Mouse (Mus musculus) kidney, embryonic 15.5 days (tissue): ENCODE results near the gene Gm28845. TPM values are rescaled to one million over a fixed set of nuclear protein-coding genes. Genes with fewer than 3 reads are reported as not detected.
"Not testable (repeated sequence)": the region's sequence is repeated elsewhere in the genome, so short reads cannot be mapped to it uniquely, and the experiment has no call there.

ENCODE experiments used
- ATAC-seq: fragments of 200-750 bp; cut with Nextera tagmentation; replicated peaks from 2 replicates; pipeline ENCODE4 v1.8.0; 2017; ENCODE audit warnings: moderate TSS enrichment; ENCODE audit not compliant: low FRiP score
- H3K27ac ChIP-seq: fragments of 300-500 bp; sonication (generic); 2 replicates; pipeline ENCODE4 v1.5.1; 2015; ENCODE audit warnings: mild to moderate bottlenecking, inconsistent platforms
- H3K27me3 ChIP-seq: fragments of 300-500 bp; sonication (generic); 2 replicates; pipeline ENCODE4 v1.6.1; 2015; ENCODE audit warnings: inconsistent platforms
- H3K36me3 ChIP-seq: fragments of 300-500 bp; sonication (generic); 2 replicates; pipeline ENCODE4 v1.6.1; 2015; ENCODE audit warnings: inconsistent platforms
- H3K4me1 ChIP-seq: fragments of 300-500 bp; sonication (generic); 2 replicates; pipeline ENCODE4 v1.6.1; 2015; ENCODE audit warnings: inconsistent platforms
- H3K4me2 ChIP-seq: fragments of 300-500 bp; sonication (generic); 2 replicates; pipeline ENCODE4 v1.6.1; 2015; ENCODE audit warnings: moderate library complexity, mild to moderate bottlenecking, inconsistent platforms
- H3K4me3 ChIP-seq: fragments of 300-500 bp; sonication (generic); replicated peaks from 2 replicates; pipeline ENCODE4 v1.5.1; 2015; ENCODE audit warnings: mild to moderate bottlenecking, inconsistent platforms
- H3K9ac ChIP-seq: fragments of 300-500 bp; sonication (generic); 2 replicates; pipeline ENCODE4 v1.6.1; 2015; ENCODE audit warnings: mild to moderate bottlenecking, inconsistent platforms
- H3K9me3 ChIP-seq: fragments of 300-500 bp; sonication (generic); replicated peaks from 2 replicates; pipeline ENCODE4 v1.6.1; 2016; ENCODE audit warnings: inconsistent platforms
- WGBS: fragments of 180-500 bp; shearing (Covaris S2); methylation state at CpG from one replicate; pipeline ENCODE4 v1.1.7; 2015; ENCODE audit warnings: mixed read lengths; 5-methylcytosine and 5-hydroxymethylcytosine counted together
- polyA plus RNA-seq: library from polyadenylated mRNA; unstranded; fragments of >200 nt; fragmentation: Nextera tagmentation; extraction: Ambion mirVana; gene quantifications from 2 replicates; pipeline ENCODE4 v1.2.1, GENCODE M21; 2015

Gene Gm28845
- polyA plus RNA-seq, 1 experiment from 2014 or later = not detected

- Histone ChIP-seq H3K4me2 (no peak overlapping the region), H3K27me3 (no peaks in the 10 kb centered on the region), H3K9ac (no peak overlapping the region), H3K4me1 (no peaks in the 10 kb centered on the region), H3K9me3 (no peaks in the 10 kb centered on the region), H3K36me3 (no peaks in the 10 kb centered on the region), H3K27ac (no peak overlapping the region), H3K4me3 (no peak overlapping the region)
- 87% methylated on average over 3 of the region's 3 CpGs for WGBS
- no peak for ATAC-seq
Observed at GRCm38 (mm10) chr1:65096953-65097352, 22.4 kb downstream of the Gm28845 start.

- no peaks in the 10 kb centered on the region for H3K36me3 ChIP-seq
- no peak overlapping the region for H3K9ac ChIP-seq
- H3K9me3 ChIP-seq = no peaks in the 10 kb centered on the region
- H3K4me2 ChIP-seq = no peak overlapping the region
- no peak for ATAC-seq
- H3K4me3 ChIP-seq = no peak overlapping the region
- no peak overlapping the region for H3K27ac ChIP-seq
- WGBS = 93% methylated on average over 3 of the region's 3 CpGs
- no peaks in the 10 kb centered on the region for H3K4me1 ChIP-seq
- H3K27me3 ChIP-seq = no peaks in the 10 kb centered on the region
Observed at GRCm38 (mm10) chr1:65091566-65091965, 27.8 kb downstream of the Gm28845 start.

- Histone ChIP-seq H3K4me2 (no peak overlapping the region), H3K9ac (no peak overlapping the region), H3K4me3 (no peak overlapping the region), H3K9me3 (no peaks in the 10 kb centered on the region), H3K27me3 (no peaks in the 10 kb centered on the region), H3K4me1 (no peaks in the 10 kb centered on the region), H3K27ac (no peak overlapping the region), H3K36me3 (no peaks in the 10 kb centered on the region)
- 72% methylated on average over 2 of the region's 2 CpGs for WGBS
- no peak for ATAC-seq
Observed at GRCm38 (mm10) chr1:65090370-65090769, 29.0 kb downstream of the Gm28845 start.

- Histone ChIP-seq H3K4me2 (no peak overlapping the region), H3K36me3 (no peaks in the 10 kb centered on the region), H3K27ac (no peak overlapping the region), H3K27me3 (no peaks in the 10 kb centered on the region), H3K9ac (no peak overlapping the region), H3K9me3 (no peaks in the 10 kb centered on the region), H3K4me1 (no peaks in the 10 kb centered on the region), H3K4me3 (no peak overlapping the region)
- ATAC-seq = no peak
- WGBS = 72% methylated on average over 6 of the region's 6 CpGs
Observed at GRCm38 (mm10) chr1:65088567-65089356, 30.6 kb downstream of the Gm28845 start.

- H3K27ac ChIP-seq = no peak within 1 kb of the TSS
- no peak for ATAC-seq
- no peak within 1 kb of the TSS for H3K4me2 ChIP-seq
- no peak within 1 kb of the TSS for H3K4me3 ChIP-seq
- WGBS = 31% methylated on average over 7 of the region's 7 CpGs
- no peaks in the 10 kb centered on the region for H3K36me3 ChIP-seq
- H3K9me3 ChIP-seq = no peaks in the 10 kb centered on the region
- no peaks in the 10 kb centered on the region for H3K27me3 ChIP-seq
- no peak within 1 kb of the TSS for H3K9ac ChIP-seq
- H3K4me1 ChIP-seq = no peaks in the 10 kb centered on the region
Observed at GRCm38 (mm10) chr1:65082188-65082587, 37.2 kb downstream of the Gm28845 start, which contains the start of gene Crygb. Gene Crygb, minus strand, starts transcription at chr1:65082288.

GRCm38 (mm10) chr1:65075607-65076006 lies 43.8 kb downstream of the Gm28845 start:
- 20% methylated on average over 5 of the region's 5 CpGs for WGBS
- Histone ChIP-seq H3K4me3 (no peak overlapping the region), H3K27ac (no peak overlapping the region), H3K4me1 (no peaks in the 10 kb centered on the region), H3K27me3 (no peaks in the 10 kb centered on the region), H3K36me3 (no peaks in the 10 kb centered on the region), H3K4me2 (no peak overlapping the region), H3K9ac (no peak overlapping the region), H3K9me3 (no peaks in the 10 kb centered on the region)
- ATAC-seq = no peak

- Histone ChIP-seq H3K4me1 (no peaks in the 10 kb centered on the region), H3K36me3 (no peaks in the 10 kb centered on the region), H3K4me3 (no peak within 1 kb of the TSS), H3K4me2 (no peak within 1 kb of the TSS), H3K27me3 (no peaks in the 10 kb centered on the region), H3K9me3 (no peaks in the 10 kb centered on the region), H3K27ac (no peak within 1 kb of the TSS), H3K9ac (no peak within 1 kb of the TSS)
- 82% methylated on average over 6 of the region's 6 CpGs for WGBS
- ATAC-seq = no peak
Observed at GRCm38 (mm10) chr1:65073589-65073988, 45.8 kb downstream of the Gm28845 start, which contains the start of gene Crygc. Gene Crygc, minus strand, starts transcription at chr1:65073689.

- Histone ChIP-seq H3K9ac (no peak overlapping the region), H3K4me1 (no peaks in the 10 kb centered on the region), H3K27me3 (no peaks in the 10 kb centered on the region), H3K36me3 (no peaks in the 10 kb centered on the region), H3K4me3 (no peak overlapping the region), H3K9me3 (no peaks in the 10 kb centered on the region), H3K4me2 (no peak overlapping the region), H3K27ac (no peak overlapping the region)
- no peak for ATAC-seq
Observed at GRCm38 (mm10) chr1:65067842-65068241, 51.5 kb downstream of the Gm28845 start.

- WGBS = 52% methylated on average over 15 of the region's 15 CpGs
- no peak overlapping the region for H3K4me2 ChIP-seq
- no peaks in the 10 kb centered on the region for H3K36me3 ChIP-seq
- H3K9me3 ChIP-seq = no peaks in the 10 kb centered on the region
- no peaks in the 10 kb centered on the region for H3K27me3 ChIP-seq
- no peaks in the 10 kb centered on the region for H3K4me1 ChIP-seq
- no peak for ATAC-seq
- no peak overlapping the region for H3K27ac ChIP-seq
- H3K9ac ChIP-seq = no peak overlapping the region
- H3K4me3 ChIP-seq = no peak overlapping the region
Observed at GRCm38 (mm10) chr1:65064201-65064600, 55.2 kb downstream of the Gm28845 start.

- H3K4me2 ChIP-seq = no peak within 1 kb of the TSS
- no peak within 1 kb of the TSS for H3K9ac ChIP-seq
- H3K4me3 ChIP-seq = no peak within 1 kb of the TSS
- H3K27ac ChIP-seq = no peak within 1 kb of the TSS
- ATAC-seq = no peak
- H3K9me3 ChIP-seq = no peaks in the 10 kb centered on the region
- no peaks in the 10 kb centered on the region for H3K4me1 ChIP-seq
- WGBS = 84% methylated on average over 8 of the region's 8 CpGs
- H3K36me3 ChIP-seq = no peaks in the 10 kb centered on the region
- no peaks in the 10 kb centered on the region for H3K27me3 ChIP-seq
Observed at GRCm38 (mm10) chr1:65063352-65063751, 56.0 kb downstream of the Gm28845 start, which contains the start of gene Crygd. Gene Crygd, minus strand, starts transcription at chr1:65063452.

- Histone ChIP-seq H3K4me3 (no peak overlapping the region), H3K9ac (no peak overlapping the region), H3K9me3 (no peaks in the 10 kb centered on the region), H3K4me1 (peaks cover 12% of the 10 kb centered on the region; the same call in 1 of the 2 replicates), H3K4me2 (no peak overlapping the region), H3K36me3 (no peaks in the 10 kb centered on the region), H3K27me3 (no peaks in the 10 kb centered on the region), H3K27ac (no peak overlapping the region)
- WGBS = 23% methylated on average over 2 of the region's 2 CpGs
- no peak for ATAC-seq
Observed at GRCm38 (mm10) chr1:65052140-65052539, 67.2 kb downstream of the Gm28845 start.

GRCm38 (mm10) chr1:65051696-65052095 lies 67.7 kb downstream of the Gm28845 start:
- no peak for ATAC-seq
- Histone ChIP-seq H3K27ac (no peak overlapping the region), H3K9ac (no peak overlapping the region), H3K4me2 (no peak overlapping the region), H3K9me3 (no peaks in the 10 kb centered on the region), H3K4me3 (no peak overlapping the region), H3K27me3 (no peaks in the 10 kb centered on the region), H3K36me3 (no peaks in the 10 kb centered on the region), H3K4me1 (peaks cover 12% of the 10 kb centered on the region; the same call in 1 of the 2 replicates)
- WGBS = 60% methylated on average over 7 of the region's 7 CpGs

- ATAC-seq, H3K36me3 ChIP-seq, H3K27ac ChIP-seq, H3K9me3 ChIP-seq, H3K4me2 ChIP-seq, H3K9ac ChIP-seq, H3K27me3 ChIP-seq, H3K4me3 ChIP-seq: not testable (repeated sequence)
- 62% methylated on average over 12 of the region's 12 CpGs for WGBS
- peaks cover 12% of the 10 kb centered on the region; the same call in 1 of the 2 replicates for H3K4me1 ChIP-seq
Observed at GRCm38 (mm10) chr1:65050952-65051351, 68.4 kb downstream of the Gm28845 start, which contains the start of gene Cryge. Gene Cryge, minus strand, starts transcription at chr1:65051149.
